Mouse (Mus musculus): ENCODE measurements around the gene Arhgap18.

The Arhgap18 gene

DNA sequence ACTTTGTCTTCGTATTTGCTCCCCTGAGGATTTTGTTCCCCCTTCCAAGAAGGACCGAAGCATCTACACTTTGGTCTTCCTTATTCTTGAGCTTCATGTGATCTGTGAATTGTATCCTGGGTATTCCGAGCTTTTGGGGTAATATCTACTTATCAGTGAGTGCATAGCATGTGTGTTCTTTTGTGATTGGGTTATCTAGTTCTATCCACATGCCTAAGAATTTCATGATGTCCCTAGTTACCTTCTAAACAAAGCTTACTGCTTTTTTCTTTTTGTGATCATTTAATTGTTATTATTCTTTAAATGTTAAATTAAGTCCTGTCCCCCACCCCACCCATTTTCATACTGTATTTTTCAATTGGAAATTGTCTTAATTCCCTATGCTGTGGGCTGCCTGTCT, 78.8 kb downstream of the Arhgap18 start:
- no peak for DNase-seq (ENCODE audit: low spot score in 2 of 2)

DNA sequence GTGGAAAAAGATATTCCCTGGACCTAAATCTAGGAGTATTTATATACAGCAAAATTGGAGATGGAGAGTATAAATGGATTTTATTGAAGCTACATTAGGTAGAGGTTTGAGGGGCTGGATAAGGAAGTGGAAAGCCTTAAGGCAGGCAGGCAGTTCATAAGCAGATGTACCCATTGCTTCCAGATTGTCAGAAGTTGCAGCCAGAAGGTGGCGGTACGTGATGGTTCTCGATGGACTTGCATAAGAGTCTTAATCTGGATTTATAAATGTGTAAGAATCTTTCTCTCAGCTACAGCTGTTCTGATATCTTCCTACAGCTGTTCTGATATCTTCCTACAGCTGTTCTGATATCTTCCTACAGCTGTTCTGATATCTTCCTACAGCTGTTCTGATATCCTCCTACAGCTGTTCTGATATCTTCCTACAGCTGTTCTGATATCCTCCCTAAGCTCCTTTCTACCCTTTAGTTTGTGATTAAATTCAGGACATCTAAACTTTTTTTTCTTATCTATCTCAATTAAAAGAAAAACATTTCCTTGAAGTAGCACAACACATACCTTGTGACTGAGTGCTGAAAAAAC, 79.5 kb downstream of the Arhgap18 start:
- no peak for DNase-seq (ENCODE audit: low spot score in 2 of 2)

DNA sequence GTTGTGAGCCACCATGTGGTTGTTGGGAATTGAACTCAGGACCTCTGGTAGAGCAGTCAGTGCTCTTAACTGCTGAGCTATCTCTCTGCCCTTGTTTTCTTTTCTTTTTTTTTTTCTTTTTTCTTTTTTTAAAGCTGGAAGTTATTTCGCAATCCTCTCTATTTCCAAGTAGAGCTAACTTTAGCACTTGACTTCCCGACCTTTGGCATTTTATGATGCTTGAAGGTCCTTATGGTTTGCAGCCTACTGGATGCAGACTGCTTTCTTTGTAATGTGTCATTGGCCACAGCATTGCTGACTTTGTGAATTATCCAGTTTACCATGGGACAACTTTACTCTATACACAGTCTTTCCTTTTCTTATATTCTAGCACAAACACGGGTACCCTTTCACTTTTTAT, 80.2 kb downstream of the Arhgap18 start:
- no peak for DNase-seq (ENCODE audit: low spot score in 2 of 2)

DNA sequence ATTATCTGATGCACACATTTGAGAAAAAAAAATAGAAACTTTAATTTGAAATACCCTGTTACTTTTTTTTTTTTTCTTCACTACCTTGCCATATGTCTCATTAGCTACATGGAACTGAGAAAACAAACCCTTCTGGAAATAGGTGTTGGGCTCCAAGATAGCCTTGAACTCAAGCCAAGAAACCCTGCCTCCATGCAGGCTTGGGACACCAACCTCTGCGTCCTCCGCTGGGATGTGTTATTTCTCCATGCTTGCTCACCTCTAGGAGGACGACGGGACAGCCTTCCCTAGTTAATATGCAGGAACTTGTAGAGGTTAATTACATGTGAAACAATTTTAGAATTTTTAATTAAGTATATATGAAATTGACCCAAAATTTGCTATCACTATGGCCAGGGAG, 96.1 kb downstream of the Arhgap18 start:
- DNase-seq (ENCODE audit: low spot score in 2 of 2): no peak

DNA sequence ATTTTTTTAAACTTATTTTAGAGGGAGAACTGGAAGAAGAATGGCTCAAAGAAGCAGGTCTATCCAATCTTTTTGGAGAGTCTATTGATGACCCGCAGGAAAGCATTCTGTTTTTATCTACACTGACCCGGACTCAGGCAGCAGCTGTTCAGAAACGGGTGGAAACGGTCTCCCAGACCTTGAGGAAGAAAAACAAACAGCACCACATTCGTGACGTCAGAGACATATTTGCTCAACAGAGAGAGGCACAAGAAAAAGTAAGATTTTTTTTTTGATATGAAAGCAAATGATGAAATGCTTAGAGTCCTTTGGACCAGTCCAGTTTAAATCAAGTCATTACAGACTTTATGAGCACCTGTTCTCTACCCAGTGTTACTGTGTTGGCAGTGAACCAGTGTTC, 96.6 kb downstream of the Arhgap18 start:
- DNase-seq (ENCODE audit: low spot score in 2 of 2): no peak

DNA sequence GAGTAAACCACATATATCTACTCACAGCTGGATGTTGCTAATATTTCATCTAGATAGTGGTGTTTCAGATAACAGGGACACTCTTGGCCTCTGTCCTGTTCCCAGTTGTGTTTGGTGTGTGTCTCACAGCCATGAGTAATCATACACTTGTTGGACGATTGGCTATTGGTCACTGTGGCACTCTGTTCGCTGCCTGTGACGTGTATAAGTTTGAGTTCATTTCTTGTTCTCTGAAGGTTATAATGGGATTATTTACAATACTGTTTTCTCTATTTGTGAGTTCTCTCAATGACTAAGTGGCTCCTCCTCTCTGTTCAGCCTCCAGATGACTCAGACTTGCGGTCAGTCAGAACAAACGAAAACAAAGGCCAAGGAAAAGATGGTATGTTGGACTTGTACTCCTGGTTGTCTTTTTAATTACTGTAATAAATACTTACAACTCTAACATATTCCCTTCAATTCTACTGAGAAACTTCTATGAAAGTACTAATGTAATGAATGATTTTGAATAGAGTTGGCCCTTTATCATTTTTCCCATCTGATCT, 101.4 kb downstream of the Arhgap18 start:
- no peak for DNase-seq (ENCODE audit: low spot score in 2 of 2)

DNA sequence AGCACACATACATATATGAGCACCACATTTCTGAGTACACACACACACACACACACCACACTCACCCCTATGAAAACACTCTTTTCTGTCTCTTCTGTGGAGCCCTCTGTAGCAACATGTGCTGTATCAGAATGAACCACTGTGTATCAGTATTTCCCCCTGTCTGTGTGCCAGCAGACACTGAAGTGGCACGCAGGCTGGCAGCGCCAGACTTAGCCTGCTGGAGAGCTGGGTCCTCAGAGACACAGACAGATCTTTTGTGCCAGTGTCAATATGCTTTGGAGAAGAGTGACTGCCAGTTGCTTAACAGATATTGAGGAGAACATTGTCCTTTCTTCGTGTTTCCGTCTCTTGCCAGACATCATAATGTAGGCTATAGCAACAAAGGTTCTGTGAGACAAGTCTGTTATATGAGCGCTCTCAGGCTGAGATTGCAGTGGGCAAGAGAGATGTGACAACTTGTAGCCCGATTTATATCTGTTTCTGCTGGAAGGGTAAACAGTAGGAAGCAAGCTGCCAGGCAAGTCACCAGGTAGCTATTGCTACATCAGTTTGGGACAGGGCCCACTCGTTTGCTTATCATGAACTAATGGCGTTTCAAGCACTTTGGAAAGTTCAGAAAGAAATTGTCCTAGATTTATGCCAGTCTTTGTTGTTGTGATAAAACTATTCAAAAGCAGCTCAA, 102.8 kb downstream of the Arhgap18 start:
- DNase-seq (ENCODE audit: low spot score in 2 of 2): no peak

DNA sequence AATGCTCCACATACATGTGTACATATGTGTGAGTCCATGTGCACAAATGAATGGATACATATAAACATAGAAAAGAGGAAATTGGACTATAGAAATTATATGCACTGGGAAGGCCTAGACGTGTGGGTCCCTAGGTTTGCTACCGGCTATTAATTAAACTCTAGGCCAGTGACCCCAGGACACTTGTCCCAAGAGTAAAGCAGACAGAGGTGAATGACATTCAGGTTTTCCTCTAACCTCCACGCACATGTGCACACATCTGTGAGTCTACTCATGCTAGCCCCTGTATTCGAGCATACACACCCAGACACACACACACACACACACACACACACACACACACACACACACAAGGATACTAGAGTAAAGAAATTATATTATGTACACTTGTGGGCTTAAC, 104.4 kb downstream of the Arhgap18 start:
- DNase-seq (ENCODE audit: low spot score in 2 of 2): no peak

DNA sequence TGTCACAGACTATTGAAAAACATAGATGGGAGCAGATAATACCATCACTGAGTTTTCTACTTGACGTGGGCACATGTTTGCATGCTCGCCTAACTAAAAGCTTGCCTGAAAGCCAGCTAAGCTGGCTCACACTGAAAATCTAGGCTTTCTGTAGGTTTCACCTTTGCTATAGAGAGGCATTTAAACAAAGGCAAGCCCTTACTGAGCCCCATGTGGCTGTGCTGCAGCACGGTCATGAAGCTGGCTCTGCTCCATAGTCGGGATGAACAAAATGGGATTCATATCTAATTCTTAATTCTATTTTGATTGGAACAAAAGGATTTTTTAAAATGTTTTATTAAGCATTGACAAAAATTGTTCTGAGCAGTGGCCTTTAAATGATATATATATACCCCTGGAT, 105.3 kb downstream of the Arhgap18 start:
- no peak for DNase-seq (ENCODE audit: low spot score in 2 of 2)

DNA sequence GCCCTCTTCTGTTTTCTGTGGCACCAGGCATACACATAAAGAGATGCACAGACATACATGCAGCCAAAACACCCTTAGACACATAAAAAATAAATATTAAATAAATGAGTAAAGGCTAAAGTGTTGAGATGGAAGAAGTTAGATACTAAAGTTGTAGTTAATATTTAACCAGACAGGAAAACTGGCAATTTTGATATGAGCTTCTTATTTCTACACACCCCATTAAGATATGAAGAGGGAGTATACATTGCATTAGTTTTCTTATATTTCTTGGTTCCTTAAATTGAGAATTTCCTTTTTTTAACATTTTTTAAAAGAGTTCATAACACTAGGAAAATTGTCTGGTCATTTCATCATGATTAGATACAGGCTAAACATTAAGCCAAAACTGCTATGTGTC, 108.0 kb downstream of the Arhgap18 start:
- no peak for DNase-seq (ENCODE audit: low spot score in 2 of 2)

DNA sequence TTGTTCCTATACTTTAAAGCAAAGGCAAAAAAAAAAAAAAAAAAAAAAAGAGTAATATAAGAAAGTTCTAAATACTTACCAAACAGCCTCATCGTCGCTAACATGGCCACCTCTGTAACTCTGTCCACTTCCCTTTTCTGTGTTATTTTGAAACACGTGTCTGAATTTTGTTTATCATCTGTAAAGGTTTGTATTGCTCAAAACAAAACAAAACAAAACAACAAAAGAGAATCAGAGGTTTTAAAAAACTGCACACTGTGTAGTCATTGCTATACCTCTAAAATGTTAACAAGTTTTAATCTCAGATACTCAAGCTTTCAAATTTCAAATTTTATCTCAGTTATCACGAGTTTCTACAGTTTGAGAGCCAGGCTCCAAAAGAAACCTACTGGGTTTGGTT, 109.0 kb downstream of the Arhgap18 start:
- no peak for DNase-seq (ENCODE audit: low spot score in 2 of 2)

DNA sequence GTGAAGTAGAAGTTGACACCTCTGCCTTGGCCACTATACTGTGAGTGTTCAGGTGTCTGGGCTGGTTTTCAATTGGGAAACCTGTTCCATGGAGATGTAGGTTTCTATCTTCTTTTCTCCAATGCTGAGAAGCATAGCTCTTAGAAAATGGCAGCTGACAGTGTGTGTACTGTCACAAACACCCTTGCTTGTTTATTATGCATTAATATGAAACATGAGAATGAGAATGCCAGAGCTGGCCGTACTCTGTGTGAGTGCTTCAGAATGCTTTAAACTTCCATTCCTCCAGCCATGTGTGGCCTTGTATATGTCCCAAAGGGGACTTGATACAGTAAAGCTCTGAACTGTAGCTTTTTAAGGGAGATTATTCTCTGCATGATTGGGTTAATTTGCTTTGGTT, 110.8 kb downstream of the Arhgap18 start:
- DNase-seq (ENCODE audit: low spot score in 2 of 2): no peak

DNA sequence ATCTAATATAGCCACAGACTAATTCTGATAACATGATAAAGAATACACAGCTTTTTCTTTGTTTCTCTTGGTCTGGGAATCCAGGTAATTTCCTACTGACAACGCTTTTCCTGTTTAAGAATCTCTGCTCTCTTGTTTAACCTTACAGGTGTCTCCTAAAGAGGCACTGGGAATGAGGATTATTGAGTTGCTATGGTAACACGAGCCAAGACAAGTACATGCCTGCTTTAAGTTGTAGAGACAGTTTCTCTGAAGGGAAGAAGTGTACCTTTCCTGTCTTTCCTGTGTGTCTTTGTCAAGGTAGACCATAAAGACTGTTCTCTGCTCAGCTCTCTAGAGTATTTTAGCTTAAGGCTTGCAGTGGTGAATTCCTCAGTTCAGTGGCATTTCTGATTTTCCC, 117.6 kb downstream of the Arhgap18 start:
- no peak for DNase-seq (ENCODE audit: low spot score in 2 of 2)

DNA sequence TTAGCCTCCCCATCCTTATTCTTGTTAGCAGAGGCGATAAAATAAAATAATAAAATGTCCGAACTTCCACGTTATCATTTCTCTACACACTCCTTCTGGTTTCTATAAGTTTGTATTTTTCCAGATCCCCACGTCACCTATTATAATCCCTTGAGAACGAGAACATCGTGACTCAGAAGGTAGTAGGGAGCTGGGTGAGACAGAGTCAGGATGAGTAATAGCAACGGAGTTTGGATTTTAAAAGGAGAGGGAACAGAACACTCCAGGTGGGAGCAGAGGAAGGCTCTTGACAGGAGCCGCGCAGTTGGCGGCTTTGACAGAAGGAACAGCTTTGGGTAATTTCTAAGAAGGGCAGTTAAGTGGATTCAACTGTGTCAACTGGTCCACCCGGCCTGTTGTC, 124.1 kb downstream of the Arhgap18 start:
- DNase-seq (ENCODE audit: low spot score in 2 of 2): no peak

DNA sequence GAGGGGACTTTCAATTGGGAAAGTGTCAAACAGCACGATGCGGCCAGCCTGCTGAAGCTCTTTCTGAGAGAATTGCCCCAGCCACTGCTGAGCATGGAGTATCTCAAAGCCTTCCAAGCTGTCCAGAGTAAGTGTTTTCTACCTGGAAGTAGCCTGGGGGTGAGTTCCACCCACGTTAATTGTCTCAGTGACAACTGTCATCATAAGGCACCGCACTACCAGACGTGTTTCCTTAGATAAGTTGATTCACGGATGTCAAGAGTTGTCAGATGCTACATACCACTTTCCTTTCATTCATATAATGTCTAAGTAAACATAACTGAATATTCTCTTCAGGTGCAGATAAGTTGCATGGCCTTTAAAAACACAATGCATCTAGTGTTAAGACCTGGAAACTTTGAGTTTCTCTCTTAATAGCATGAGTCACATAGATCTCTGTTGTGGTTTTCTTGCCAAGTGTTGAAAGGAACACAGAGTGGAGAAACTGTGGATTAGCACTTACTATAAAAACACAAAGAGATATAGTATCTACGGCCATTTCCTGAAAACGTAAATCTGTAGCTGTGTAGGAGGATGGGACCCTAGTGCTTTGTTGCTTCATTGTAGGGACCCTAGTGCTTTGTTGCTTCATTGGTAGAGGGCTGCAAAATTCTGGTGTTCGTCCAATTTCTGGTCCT, 125.8 kb downstream of the Arhgap18 start:
- DNase-seq (ENCODE audit: low spot score in 2 of 2): no peak

DNA sequence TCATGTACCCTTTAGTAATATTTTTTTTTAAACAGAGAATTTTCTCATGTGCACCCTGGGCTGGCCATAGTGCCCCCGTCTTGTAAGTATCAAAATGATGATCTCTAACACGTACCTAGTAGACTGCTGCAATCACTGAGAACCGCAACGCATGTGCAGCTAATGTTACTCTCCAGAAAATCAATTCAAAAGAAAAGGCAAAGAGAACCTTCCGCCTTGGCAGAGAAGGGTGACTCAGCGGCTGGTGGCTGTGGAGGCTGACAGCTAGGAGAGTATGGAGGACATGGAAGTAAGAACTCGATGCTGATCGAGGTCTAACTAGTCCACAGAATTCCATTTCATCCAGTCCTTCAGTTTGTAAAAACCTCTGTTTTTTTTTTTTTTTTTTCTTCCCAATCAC, 131.7 kb downstream of the Arhgap18 start:
- DNase-seq (ENCODE audit: low spot score in 2 of 2): no peak

DNA sequence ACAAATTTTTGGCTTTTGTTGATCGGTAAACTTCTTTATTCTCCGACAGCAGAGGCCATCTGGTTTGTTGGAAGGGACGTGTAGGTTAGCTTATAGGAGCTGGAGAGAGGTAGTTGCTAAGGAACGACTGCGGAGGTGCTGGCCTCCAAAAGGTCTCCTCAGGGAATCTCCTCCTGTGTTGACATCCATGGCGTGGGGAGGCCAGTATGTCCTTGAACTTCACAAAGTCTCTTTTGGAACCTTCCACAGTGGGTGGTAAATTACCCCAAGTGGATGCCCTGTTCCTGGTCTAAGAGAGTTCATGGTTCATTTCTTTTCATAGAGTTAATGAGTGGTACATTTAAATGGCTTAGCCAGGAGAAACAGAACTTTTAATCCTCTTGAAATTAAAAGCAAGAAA, 136.0 kb downstream of the Arhgap18 start:
- DNase-seq (ENCODE audit: low spot score in 2 of 2): no peak

DNA sequence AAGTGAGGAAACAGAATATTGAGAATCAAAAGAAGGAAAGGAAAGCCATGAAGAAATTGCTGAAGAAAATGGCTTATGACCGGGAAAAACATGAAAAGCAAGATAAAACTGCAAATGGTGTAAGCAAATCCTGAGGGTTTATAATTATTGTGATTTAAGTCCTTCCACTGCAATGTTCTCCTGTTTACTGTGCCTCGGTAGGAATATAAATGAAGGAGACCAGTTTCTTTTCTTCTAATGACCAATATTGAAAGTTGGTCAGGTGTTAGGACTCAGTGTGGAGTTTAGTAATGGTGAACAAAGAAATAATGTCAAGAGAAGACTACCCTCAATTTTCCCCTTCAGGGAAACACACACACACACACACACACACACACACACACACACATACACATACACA, 136.5 kb downstream of the Arhgap18 start:
- DNase-seq (ENCODE audit: low spot score in 2 of 2): no peak

DNA sequence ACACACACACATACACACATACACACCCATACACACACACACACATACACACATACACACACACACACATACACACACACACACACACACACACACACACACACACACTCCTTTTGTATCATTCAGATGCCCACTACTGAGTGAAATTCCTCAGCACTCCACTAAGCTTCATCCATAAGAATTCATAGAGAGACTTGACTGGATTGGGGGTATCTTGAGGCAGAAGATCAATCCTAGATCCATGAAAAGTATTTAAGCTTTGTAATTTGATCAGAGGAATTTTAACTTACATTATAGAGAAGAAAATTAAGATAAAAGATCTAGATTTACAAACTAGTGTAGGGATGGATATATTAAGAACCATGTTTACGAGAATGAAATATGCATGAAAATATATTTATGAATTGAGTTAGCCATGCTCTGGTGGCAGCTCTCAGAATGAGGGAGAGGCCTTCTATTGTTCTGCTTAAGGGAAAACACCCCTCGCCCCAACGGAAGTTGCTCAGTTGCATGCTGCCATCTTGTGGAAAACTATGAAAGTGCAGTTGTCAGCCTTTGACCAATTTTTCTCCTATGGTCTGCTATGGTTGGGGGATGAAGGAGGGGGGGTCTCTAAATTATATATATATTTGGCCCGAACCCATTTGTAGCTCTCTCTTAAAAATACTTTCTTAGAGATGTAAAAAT, 137.2 kb downstream of the Arhgap18 start:
- DNase-seq (ENCODE audit: low spot score in 2 of 2): peak; percentile 35 to 68

DNA sequence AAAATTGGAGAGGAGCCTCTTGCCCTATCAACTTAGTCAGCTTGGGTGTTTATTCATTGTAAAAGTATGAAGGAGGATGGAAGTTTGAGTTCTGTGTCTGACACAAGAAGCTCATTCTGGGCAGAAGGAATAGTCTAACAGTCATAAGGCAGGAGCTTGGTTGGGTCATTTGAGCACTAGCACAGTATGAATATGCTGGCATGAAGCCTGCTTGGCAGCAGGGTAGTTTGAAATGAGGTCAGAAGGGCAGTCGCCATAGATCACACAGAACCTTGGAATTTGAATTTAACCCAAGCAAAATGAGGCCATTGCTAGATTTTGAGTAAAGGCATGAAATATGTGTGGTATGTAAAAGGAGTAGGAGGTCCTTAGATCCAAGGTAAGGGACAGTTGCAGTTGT, 139.9 kb downstream of the Arhgap18 start:
- no peak for DNase-seq (ENCODE audit: low spot score in 2 of 2)

DNA sequence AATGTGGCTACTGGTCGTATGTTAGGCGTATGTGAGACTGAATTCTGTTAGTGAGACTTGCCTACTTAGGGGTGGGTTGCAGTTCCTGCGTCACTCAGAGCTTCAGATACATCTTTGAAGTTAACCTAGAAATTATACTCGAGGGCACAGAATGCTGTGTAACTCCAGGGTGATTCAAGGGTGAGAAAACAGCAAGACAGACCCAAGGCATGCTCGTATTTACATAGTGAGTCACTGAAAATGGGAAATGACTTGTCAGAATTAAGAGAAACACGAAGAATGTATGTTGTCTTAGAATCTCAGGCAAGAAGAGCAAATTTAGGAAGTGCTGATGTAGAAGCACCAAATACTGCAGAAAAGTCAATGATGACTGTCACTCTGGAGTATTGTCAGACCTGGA, 142.5 kb downstream of the Arhgap18 start:
- DNase-seq (ENCODE audit: low spot score in 2 of 2): no peak

DNA sequence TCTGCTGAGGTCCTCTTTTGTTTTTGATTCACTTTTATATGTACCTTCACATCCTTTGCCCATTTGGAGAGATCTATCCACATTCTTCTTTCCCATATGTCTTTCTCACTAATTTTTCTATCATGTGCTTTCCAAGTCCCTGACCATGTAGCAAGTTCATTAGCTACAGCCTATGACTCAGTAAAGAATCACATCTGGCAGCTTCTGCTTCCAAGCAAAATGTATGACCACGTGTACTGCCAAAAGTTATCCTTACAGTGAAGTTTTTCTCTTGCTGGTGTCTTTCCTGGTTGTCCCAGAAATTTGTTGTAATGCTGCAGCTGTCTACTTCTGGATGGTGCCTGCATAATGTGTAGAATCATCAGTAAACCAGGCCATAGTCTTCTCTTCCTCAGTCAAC, 147.2 kb downstream of the Arhgap18 start:
- DNase-seq (ENCODE audit: low spot score in 2 of 2): no peak

DNA sequence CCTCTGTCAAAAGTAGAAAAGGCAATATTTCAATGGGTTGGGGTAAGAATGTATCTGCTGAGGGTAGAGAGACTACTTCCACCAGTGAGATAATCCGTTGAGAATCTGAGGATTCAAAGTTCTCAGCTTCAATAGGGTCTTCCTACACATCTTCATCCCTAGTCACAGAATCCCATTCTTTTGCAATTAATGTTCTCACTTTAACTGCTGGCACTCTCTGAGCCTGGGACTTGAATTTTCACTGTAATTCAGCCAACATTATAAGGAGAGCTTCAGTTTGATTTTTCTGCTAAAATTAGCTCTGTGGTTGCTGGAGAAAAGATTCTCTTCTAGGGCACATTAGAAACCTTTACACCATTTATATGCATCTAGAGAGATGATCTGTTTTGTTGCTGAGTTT, 150.6 kb downstream of the Arhgap18 start:
- DNase-seq (ENCODE audit: low spot score in 2 of 2): no peak

Measured in urinary bladder, postnatal 4 days (tissue).